Mouse (Mus musculus) bone marrow macrophage, adult 2 months (primary cell): ENCODE data around the gene Fmo2.

Experiments used
- CTCF ChIP-seq: IDR thresholded peaks from 2 replicates; pipeline ENCODE4 v1.5.1; 2012; ENCODE audit warnings: low read depth, mild to moderate bottlenecking, low read length, moderate library complexity
- POLR2A ChIP-seq: IDR thresholded peaks from 2 replicates; pipeline ENCODE4 v1.6.1; 2012; ENCODE audit warnings: mild to moderate bottlenecking, low read depth, low read length, borderline replicate concordance

DNA sequence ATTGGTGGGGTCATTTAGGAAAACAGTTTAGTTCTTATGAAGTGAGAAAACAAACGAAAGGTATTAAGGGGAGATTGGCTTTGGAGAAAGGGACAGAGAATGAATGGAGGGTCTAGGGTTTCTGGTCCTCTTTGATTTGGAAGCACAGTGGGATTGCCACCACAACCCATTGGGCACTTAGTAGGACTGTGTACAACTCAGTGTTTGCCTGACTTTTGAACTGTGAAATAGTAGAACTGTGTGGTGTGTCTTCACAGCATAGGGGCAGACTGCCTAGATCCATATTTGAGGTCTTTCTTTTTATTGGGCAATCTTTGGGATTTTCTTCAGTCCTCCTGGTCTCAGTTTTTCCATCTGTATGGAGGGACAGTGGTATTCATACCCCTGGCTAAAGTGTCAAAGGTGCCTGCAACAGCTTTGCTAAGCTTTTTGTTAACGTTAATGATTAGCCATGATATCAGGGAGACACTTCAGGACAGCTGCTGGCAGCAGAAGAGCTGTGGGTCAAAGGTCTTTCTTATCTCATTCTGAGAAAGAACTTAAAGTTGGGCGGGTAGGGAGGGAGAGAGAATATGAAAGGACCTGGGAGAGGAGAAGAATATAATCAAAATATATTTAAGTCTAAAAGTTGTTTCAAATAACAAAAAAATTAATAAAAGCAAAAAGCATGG lies 44.6 kb downstream of the Fmo2 start:
- TF ChIP-seq CTCF, result no peak
- TF ChIP-seq POLR2A, result no peak
